Mouse (Mus musculus) c-Kit-negative CD71-positive TER-119-positive erythroid progenitor cells, embryonic 14.5 days (primary cell): ENCODE data around the gene Elmo1.

Experiments
- DNase-seq: peaks from one replicate; pipeline ENCODE4 v3.0.0-alpha.2; 2013; ENCODE audit warnings: low read depth, low spot score

Gene Elmo1

GRCm38 (mm10) chr13:20517702-20518101 lies 427.3 kb downstream of the Elmo1 start:
- no peak for DNase-seq

DNA sequence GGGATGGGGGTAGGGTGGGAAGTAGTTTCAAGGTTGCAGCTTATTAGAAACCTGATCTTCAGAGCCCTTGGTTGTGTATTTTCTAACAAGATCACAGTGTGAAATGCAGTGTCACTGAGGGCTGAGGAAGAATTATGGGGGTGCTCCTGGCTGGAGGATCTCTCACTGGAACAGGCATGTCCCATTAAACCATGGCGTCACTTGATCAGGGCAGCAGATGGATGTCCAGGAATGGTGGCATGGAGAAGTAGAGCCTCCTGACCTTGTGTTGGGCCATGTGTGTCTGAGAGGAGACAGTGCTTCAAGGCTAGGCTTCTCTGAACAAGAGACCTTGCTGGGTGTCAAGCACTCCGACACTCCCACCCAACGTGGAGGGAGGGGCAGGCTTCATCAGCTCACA lies 431.1 kb downstream of the Elmo1 start:
- no peak for DNase-seq

- DNase-seq, result no peak
Observed at GRCm38 (mm10) chr13:20523671-20524070, 433.3 kb downstream of the Elmo1 start.

GRCm38 (mm10) chr13:20525844-20526243 lies 435.4 kb downstream of the Elmo1 start:
- no peak for DNase-seq

- DNase-seq, result no peak
Observed at GRCm38 (mm10) chr13:20537053-20537452, 446.7 kb downstream of the Elmo1 start.

GRCm38 (mm10) chr13:20537487-20537886 lies 447.1 kb downstream of the Elmo1 start:
- no peak for DNase-seq

DNA sequence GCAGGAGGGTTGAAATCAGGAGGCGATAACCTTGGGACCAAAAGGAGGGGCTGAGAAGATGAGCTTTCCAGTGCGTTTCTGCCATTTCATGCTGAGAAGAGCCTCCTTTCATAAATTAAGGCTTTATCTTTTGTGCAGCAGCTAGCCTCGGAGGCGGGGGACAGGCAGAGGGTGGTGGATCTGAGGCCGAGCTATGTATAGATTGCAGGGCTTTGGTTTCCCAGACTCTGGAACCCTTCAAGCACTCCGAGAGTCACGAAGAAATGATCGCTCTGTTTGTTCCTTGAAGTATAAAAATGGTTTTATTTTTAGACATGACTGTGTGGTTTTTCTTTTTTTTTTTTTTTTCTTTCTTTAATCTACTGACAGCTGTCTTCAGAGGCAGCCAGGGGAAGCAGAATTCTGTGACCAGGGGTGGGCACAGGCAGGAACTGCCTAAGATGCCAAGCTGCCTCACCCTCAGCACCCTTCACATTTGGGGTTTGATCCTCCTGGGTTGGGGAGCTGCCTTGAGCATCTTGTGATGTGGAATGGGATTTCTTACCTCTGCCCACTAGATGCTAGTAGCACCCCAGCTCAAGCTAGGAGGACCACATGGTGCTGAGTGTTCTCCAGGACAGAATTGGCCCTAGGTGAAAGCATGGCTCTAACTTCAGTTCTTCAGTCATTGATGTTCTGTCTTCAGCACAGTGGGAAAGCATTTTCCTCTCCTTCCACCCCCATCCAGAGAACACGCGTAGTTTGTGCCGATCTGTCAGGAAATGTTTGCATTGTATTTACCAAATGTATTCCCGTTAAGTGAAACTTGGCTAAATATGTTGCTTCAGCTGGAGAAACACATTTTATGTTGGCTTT lies 448.0 kb downstream of the Elmo1 start:
- DNase-seq, result no peak

DNA sequence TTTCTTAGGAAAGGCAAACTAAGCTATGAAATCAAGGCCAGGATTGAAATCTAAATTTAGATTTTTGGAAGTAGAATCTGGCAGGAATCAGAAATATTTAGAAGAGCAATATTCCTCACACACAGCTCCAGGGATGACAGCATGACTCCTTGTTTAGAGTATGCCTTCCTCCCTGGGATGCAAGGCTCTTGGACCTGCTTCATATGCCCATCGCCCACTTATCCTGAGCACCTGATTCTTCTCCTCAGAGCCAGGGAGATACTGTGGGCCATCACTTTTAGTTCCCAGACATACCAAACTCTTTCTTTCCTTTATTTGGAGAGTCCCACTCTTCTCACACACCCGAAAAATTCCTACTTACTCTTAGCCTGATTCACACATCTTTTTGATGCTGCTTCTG lies 449.2 kb downstream of the Elmo1 start:
- no peak for DNase-seq

GRCm38 (mm10) chr13:20546568-20547204 lies 456.3 kb downstream of the Elmo1 start:
- DNase-seq, result no peak

DNA sequence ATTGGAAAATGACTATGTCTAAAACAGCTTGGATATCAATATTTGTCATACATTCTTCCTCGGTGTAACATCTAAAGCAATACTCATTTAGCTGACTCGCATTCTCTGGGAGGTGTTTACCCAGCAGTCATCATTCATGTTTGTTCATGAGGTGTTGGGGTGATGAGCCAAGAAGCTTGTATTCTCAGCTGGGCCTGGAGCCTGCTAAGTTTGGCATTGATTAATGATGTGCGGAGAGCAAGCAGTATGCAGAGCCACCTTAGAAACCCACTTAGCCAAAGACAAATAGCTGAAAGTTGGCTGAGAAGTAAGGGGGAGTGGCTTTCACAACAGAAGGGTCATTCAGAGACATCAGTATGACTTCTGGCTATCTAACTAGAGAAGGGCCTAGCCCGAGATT lies 459.6 kb downstream of the Elmo1 start:
- no peak for DNase-seq

GRCm38 (mm10) chr13:20551559-20551958 lies 461.2 kb downstream of the Elmo1 start:
- no peak for DNase-seq

- no peak for DNase-seq
Observed at GRCm38 (mm10) chr13:20555853-20556452, 465.6 kb downstream of the Elmo1 start.

DNA sequence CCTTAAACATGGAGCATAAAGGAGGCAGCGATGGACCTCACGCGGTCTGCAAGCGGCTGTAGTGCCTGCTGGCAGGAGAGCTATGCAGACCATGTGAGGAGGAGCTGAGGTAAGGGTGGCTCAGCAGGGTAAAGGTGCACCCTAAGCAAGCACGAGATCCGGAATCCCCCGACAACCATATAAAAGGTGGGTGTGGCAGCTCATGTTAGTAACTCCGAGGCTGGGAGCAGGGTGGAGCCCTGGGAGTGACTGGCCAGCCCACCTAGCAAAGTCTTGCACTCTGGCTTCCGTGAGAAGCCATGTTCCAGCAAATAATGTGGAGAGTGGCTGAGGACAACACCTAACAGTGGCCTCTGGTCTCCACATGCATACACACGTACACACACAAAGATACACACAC lies 466.3 kb downstream of the Elmo1 start:
- no peak for DNase-seq

- DNase-seq, result no peak
Observed at GRCm38 (mm10) chr13:20557156-20557555, 466.8 kb downstream of the Elmo1 start.

- DNase-seq, result no peak
Observed at GRCm38 (mm10) chr13:20558376-20558775, 468.0 kb downstream of the Elmo1 start.

DNA sequence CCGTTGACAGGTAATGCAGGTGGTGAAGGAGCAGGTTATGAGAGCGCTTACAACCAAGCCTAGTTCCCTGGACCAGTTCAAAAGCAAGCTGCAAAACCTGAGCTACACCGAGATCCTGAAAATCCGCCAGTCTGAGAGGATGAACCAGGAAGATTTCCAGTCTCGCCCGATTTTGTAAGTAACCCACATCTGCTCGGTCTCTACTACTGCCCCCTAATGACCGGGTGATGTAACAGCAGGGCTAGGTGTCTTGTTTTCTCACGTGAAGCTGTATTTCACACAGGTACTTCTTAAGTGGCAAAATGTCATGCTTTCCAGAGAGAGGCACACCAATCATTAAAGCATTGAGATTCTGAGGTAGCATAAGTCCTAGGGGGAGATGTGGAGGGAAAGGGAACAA lies 474.0 kb downstream of the Elmo1 start:
- no peak for DNase-seq

GRCm38 (mm10) chr13:20575186-20575585 lies 484.8 kb downstream of the Elmo1 start:
- DNase-seq, result no peak

- no peak for DNase-seq
Observed at GRCm38 (mm10) chr13:20585868-20586267, 495.5 kb downstream of the Elmo1 start.

GRCm38 (mm10) chr13:20586462-20586861 lies 496.1 kb downstream of the Elmo1 start:
- no peak for DNase-seq

- DNase-seq, result no peak
Observed at GRCm38 (mm10) chr13:20590983-20591382, 500.6 kb downstream of the Elmo1 start.

DNA sequence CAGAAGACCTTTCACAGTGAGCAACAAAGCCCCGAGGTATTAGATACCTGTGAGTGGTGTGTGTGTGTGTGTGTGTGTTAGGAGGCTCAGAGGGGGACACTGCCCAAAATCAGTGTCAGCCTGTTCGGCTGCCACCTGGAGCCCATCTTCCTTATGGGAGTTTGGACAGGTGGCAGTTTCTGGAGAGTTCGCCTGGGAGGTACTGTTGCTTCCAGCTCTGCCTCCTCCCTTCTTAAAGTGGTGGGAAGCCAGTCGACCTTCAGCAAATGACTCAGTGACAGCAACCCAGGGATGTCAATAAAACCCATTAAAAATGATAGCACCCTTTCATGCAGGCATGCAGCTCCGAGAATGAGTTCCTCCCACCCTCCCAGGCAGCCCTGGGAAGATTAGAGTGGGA lies 506.9 kb downstream of the Elmo1 start:
- no peak for DNase-seq

- no peak for DNase-seq
Observed at GRCm38 (mm10) chr13:20598618-20599017, 508.2 kb downstream of the Elmo1 start.

- DNase-seq, result no peak
Observed at GRCm38 (mm10) chr13:20600246-20600645, 509.9 kb downstream of the Elmo1 start.
